Mouse (Mus musculus) granulocyte monocyte progenitor cell, adult 5-6 weeks (primary cell): ENCODE results near the gene Cnn1. TPM values are rescaled to one million over a fixed set of nuclear protein-coding genes. Genes with fewer than 3 reads are reported as not detected.
"Not testable (repeated sequence)": the region's sequence is repeated elsewhere in the genome, so short reads cannot be mapped to it uniquely, and the experiment has no call there.

Experiments used
- ATAC-seq: replicated peaks from 2 replicates; pipeline ENCODE4 v1.8.0; 2016; ENCODE audit warnings: mild to moderate bottlenecking, moderate TSS enrichment, inconsistent platforms; ENCODE audit not compliant: poor library complexity, severe bottlenecking
- total RNA-seq, 2 experiments: library from RNA; stranded (forward) in 1 of 2; stranded (reverse) in 1 of 2; fragments of 200-712, 200-1000 nt in 1 of 2; fragments of >200 nt in 1 of 2; fragmentation: Nextera tagmentation in 1 of 2; gene quantifications; 2 replicates each; pipeline ENCODE4 v1.2.3; 2014 to 2017

The Cnn1 gene
- total RNA-seq, 2 experiments from 2014 or later: not detected

DNA sequence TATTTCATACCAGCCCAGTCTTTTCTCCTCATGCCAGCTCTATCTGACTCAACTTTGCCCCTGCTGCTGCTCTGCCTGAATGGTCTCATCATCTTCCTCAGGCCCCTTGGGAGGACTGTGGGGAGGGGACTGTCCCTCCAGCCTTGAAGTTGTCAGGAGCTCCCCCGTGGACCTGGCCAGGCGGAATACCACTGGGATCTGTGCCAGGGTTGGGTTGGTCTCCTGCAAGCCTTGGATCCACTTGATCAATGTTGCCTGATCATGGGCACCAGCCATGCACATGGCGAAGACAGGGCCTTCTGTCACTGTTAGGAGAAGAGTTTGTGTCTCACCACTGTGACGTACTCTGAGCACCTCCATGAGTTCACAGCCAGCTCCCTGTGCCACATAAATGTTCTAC, 26.7 kb upstream of the Cnn1 start:
- no peak for ATAC-seq

DNA sequence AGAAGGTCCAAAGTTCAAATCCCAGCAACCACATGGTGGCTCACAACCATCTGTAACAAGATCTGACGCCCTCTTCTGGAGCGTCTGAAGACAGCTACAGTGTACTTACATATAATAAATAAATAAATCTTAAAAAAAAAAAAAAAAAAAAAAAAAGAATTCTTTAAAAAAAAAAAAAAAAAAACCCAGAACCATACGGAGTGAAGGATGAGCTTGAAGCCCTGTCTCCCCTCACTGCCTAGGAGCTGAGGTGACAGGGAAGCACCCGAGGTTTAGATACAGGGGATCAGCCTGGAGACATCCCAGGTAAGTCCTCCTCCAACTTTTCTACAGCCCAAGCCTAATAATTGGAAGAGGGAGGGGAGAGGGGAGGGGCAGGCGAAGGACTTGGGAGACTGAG, 23.2 kb upstream of the Cnn1 start:
- not testable (repeated sequence) for ATAC-seq

DNA sequence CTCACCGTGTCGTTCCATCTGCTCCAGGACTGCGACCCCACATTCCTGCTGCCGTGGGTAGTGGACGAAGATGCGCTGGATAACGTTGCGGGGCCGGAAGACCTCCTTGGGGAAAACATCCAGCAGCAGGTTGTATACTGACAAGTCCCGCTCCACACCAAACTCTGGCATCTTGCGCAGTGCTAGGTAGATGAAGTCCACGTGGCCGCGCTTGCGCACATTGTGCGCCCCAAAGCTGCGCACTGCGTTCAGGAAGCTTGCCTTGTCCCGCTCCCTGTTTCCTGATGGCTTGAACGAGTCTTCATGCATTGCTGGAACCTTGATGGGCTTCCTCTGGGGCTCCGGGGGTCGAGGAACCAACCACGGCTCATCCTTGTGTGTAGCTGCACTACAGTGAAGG, 22.8 kb upstream of the Cnn1 start:
- no peak for ATAC-seq

DNA sequence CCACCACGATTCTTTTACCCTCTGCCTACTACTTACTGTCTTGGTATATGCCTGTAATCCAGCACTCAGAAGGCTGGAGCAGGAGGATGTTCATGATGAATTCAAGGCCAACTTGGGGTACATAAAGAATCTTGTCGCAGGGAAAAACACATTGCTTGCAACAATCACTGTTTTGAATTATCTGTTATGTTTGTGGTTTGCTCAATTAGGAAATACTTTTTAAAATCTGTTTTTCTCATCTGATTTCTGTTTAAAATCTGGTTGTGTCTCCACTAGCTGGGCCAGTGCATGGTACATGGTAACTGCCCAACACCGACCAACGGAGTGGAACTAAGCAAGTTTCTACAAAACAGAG, 14.4 kb upstream of the Cnn1 start:
- no peak for ATAC-seq

DNA sequence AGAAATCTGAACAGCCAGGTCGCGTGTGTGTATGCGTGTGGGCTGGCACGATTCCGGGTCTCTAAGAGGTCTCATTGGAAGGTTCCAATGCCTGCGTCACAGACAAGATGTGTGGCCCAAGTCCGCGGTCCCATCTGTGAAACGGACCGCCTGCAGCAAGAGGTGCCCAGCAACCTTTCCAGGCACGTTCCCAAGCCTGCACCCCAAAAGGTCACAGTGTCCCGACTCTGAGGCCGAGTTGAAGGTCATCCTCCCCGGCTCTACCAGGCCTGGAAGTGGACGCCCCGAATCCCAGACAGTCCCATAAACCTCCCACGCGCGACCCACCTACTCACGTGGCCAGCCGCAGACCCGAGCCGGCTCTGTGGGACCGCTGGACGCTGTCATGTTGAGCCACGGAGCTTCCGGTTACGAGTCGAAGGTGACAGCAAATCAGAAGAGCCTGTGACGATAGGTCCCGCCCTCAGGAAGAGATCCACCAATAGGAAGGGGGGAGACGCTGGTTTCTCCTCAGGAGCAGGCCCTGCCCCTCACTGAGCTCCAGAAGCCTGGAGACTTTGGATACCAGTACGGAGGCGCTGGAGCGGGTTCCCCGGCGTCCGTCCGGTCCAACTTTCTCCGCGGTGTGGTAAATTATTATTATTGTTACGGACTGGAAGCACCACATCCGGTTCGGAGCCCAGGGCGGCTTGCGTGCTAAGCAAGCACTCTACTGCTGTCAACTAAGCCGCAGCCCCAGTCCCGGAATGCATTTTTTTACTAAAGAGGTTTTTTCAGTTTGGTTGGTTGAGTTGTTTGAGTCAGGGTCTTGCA, 13.8 kb upstream of the Cnn1 start, which contains the start of gene Ecsit:
TSS of gene Ecsit (minus strand) at position 417 of the 813 bp plus-strand sequence.
- peak; percentile 99 for ATAC-seq

DNA sequence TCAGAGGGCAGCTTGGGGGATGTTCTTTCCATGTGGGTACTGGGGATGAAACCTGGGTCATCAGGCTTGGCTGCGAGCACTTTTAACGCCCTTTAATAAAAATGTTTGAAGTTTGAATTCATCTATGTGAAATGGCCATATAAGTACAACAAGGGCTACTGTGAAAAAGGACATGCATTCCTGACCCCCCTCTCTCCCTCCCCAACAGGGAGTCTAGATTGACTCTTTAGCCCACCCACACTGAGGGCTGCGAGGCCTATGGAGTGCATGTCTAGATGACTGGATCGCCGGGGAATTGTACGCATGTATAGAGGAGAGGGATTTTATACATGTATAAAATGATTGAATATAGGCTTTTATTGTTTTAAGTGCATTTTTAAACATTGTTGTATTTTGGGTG, 13.0 kb upstream of the Cnn1 start:
- no peak for ATAC-seq

DNA sequence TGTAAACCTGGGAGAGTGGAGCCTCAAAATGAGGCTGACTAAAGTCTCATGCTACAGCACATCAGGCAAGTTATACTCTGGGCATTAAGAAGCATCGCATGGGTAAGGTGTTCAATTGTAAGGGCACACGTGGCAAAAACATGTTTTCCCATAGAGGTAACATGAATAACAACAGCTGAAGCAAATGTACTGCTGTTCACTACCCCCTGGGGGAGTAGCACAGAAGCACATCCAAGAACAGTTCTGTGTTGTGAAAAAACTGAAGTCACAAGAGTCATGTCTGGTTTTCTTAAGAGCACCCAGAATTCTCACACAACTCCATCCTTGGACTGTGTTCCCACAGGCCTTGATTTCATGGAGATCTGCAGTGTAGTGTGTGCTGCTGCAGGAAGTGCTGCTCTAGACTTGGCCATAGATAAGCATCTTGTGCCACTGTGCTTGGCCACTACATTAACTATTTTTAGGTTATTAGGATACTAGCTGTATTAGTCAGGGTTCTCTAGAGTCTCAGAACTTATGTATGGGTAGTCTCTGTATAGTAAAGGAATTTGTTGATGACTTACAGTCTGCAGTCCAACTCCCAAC, 11.9 kb upstream of the Cnn1 start:
- no peak for ATAC-seq

DNA sequence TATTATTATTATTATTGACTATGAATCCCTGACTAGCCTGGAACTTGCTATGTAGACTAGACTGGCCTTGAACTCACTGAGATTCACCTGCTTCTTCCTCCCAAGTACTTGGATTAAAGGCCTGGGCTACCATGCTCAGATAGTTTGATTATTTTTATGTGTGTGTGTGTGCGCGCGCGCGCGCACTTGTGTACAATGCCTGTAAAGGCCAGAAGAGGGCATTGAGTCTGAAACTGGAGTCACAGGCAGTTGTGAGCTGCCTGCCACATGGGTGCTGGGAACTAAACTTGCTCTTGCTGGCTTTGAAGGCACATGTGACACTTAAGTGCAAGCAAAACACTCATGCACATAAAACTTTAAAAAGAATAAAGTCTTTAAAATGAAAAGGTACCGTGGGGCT, 9.7 kb upstream of the Cnn1 start:
- no peak for ATAC-seq

DNA sequence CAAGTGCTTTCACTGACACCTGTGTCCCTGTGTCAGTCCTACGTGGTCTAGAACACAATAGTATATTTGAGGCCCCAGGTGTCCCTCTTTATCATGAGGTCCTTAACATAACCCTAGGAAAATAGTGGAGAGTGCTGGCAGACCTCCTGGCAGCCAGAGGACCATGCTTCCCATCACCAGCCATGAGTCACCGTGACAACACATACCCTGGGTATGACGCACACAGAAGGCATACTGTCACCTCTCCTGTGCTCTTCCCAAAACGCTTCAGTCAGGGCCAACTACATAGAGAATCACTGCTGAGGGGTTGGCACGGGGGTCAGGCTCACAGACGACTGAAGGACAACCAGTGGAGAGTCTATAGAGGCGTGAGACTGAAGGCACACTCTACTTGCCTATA, 9.0 kb upstream of the Cnn1 start:
- no peak for ATAC-seq

DNA sequence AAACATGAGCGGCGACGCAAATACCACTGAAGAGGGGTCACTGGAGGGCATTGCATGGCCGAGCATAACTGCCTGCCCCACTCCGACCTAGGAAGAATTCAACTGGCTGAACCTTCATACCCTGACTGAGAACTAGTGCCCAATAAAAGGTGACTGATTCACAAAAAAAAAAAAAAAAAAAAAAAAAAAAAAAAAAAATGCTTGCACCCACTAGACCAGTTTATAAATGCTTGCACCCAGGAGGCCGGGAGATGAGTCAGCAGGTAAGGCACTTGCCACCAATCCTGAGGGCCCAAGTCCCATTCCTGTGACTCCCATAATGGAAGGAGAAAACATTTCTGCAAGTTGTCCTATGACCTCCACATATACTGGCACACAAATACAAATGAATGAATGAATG, 6.3 kb upstream of the Cnn1 start:
- no peak for ATAC-seq

DNA sequence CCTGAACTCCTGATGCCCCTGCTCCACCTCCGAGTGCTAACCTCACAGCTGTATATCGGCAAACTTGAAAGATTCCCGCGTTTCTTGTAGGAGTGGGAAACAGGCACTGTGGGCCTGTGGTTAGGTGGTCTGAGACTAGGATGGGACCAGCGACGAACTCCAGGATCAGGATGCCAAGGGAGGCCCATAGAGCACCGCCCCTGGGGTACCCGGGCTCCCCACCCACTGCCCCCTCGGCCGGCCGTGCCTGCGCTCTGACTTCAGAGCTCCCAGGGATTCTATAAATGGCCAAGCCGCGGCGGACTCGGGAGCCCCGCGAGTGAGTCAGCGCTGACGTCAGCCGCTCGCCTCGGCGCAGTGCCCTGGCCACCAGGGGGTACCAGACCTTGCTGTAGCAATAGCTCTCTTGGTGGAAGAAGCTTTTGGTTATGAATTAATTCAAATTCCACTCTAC, 3.1 kb upstream of the Cnn1 start:
- peak; percentile 95 for ATAC-seq

DNA sequence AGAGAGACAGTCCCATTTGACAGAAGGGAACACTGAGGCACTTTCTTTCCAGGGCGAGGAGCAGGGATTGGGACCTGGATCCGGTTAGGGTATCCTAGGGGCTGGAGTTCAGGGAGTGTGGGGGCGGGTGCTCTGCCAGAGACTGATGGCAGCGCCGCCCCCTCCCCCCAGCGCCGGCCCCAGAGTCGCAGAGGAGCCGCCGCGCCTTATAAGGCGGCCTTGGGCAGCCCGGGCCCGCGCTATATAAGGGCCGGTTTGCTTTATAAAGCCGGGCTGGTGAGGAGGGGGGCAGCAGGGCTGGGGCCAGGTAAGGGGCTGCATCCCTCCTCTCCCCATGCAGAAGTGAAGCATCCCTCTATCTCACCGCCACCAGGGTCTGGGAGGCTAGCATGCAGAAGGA, 906 bp downstream of the Cnn1 start:
- ATAC-seq: no peak

DNA sequence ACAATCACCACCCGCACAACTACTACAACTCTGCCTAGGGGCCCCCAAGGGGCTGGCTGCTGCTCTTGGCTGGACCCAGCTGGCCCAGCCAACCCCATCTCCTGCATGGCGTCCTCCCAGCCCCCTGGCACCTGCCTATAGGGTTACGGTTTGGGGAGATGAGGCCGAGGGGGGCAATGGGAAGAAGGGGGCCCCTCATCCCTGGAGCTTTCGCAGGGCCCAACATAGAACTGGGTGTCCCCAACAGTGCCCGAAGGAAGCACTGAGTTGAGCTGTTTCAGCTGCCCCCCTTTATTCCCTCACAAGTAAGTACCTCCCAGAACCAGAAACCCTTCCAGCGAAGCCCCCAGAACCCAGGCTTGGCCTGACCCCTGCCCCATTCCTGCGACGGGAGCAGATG, 9.2 kb downstream of the Cnn1 start:
- ATAC-seq: no peak

DNA sequence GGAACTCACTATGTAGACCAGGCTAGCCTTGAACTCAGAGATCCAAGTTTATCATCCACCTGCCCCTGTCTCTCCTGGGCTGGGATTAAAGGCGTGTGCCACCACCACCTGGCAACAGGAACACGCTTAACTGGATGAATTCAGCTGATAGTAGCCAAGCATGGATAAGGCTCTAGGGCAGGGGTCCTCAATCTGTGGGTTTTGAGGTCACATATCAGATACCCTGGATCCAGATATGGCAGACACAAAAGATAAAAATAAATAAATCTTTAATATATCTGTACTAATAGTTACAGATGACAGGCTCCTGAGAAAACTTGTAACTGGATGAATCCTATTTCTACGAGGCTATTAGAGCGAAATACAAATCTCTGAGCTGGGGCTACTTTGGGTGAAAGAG, 16.6 kb downstream of the Cnn1 start:
- no peak for ATAC-seq

DNA sequence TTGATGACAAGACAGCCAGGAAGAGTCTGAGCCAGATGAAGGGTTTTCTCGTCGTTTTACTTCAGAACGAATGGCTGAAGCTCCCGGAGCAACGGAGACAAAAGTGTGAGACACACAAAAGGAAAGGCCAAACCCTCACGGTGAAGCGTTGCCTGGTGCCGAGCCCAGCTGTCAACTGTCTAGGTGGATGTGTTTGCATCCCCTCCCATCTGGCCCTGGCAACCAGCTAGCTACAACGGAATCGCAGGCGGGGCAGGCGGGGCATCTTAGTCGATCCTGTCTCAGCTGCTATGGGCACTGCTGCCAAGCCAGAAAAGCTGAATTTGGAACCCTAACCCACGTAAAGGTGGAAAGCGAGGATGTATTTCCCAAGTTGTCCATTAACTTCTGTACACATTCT, 17.1 kb downstream of the Cnn1 start:
- ATAC-seq: no peak

DNA sequence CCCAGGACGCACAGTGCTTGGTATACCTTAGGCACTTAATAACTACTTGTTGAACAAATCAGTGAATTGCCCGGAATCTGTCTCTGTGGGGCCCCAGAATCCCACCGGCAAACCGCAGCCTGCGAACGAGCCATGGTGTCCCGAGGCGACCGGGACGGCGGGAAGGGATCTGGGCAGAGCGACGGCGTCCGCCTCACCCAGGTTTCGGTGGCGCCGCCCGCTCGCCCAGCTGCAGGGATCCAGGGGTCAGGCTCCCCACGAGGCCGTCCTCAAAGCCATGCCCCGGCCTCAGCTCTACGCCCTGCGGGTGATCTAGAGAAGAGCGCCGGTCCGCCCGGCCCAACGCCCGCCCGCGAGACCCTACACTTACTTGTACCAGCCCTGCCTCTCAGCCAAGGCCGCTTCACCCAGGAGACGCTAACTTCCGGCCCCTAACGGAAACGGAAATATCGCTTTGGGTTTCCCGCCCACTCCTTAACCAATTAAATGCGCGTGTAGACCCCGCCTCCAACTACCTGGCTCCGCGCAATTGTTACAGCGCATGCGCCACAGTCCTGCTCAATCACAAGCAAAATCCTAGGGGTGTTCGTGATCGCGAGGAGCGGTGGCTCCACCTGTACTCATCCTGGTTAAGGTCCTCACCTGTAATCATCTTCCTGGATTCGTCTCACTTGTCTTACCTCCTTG, 17.9 kb downstream of the Cnn1 start, which contains the start of gene Elof1:
TSS of gene Elof1 (minus strand) at position 433 of the 687 bp plus-strand sequence.
- peak; percentile 86 for ATAC-seq

DNA sequence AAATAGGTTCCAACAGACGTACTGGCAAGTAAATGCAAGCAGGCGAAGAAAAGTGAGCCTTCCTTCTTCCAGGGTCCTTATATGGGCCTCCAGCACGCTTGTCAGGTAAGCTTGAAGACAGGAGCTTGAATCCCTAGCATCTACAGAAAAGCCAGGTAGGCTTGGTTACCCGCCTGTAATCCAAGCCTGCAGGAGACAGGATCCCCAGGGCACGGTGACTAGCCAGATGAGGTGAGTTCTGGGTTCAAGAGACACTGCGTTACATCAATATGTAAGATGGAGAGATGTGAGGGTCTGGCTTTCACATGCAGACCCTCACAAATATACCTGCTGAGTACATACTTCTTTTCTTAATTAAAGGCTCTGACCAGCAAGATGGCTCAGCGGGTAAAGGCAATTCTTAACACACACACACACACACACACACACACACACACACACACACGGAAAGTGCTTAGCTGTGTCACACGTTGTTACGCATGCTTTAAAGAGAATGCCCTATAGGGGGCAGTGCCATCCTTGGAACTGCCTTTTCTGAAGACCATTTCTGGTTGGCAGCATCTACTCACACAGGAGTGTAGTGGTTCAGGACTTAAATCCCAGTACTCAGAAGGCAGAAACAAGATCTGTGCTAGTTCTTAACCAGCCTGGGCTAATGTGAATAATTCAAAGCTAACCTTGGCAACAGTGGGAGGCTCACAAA, 18.9 kb downstream of the Cnn1 start:
- peak; percentile 35 for ATAC-seq

DNA sequence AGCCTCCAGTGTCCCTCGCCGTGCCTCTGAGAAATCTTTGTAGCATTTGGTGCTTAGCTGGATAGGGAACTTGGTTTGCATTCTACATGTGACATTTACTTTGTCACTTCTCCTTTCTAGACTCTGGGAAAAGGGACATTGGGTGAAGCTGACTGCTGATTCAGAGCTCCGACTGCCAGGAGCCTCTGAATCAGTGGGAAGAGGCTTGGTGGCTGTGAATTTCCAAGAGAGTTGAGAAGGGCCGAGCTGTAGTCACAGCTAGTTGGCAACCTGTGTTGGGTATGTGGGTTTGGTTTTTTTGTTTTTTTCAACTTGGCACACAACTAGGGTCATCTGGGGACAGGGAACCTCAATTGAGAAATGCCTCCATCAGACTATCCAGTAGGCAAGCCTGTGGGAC, 20.5 kb downstream of the Cnn1 start:
- ATAC-seq: peak; percentile 36

DNA sequence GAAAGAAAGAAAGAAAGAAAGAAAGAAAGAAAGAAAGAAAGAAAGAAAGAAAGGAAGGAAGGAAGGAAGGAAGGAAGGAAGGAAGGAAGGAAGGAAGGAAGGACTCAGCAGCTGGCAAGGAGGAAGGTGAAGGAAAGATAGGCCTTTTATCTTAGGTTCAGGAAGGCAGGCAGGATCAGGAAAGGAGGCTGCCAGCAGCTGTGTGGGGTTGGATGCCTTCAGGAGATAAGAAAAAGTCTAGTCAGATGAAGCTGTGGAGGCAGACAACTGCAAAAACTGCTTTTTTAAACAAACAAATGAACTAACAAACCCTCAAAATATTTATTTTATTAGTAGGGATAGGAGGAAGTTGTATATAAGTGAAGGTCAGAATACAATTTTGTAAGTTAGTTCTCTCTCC, 22.5 kb downstream of the Cnn1 start:
- no peak for ATAC-seq

DNA sequence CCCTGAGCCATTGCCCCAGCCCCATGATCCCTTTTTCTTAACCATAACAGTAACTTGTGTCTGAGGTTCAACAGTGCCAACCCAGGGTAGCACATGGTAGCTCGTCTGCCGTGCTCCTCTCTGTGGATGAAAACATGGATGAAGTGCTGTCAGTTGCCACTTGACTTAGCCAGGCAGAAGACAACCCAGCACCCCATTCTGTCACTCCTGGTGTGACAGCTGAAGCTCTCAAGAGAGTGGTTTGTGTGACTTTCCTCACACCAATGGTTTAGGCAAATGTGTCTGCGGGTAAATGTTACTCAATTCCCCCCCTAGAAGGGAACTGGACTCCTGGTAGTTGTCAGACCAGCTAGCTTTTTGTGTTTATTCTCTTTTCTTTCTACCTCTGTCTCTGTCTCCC, 23.0 kb downstream of the Cnn1 start:
- ATAC-seq: peak; percentile 62

DNA sequence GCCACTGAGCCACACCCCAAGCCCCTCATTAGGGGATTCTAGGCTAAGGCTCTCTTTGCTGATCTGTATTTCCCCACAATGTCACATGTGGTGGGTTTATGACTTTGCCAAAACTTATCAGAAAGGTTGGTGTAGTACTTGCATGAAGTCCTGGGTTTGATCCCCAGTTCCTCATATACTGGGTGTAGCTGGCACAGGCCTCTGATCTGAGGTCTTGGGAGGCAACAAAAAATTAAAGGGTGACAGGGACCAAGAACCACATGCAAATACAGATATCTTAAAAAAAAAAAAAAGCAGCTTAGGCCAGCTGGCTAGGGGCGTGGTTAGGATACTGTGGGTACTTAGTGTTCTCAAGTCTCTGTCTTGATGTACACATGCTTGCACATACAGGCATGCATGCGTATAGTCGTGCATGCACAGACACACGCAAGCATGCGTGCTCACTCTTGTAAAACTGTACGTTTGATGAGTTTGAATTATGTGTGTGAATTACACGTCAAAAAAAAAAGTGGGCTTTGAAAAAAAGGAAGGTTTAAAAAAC, 24.1 kb downstream of the Cnn1 start:
- no peak; the same call in 1 of the 2 replicates for ATAC-seq
